Mouse (Mus musculus) MEL (cell line): ENCODE measurements around the gene Cdc14b.

Experiments used
- CTCF ChIP-seq, 3 experiments: IDR thresholded peaks in 2 of 3; conservative IDR thresholded peaks in 1 of 3; 2 replicates each; pipeline ENCODE4 v1.5.1; 2011 to 2012; ENCODE audit warnings: low read length in 3 of 3, low read depth in 2 of 3, mild to moderate bottlenecking in 2 of 3, improper control_type of control experiment in 1 of 3, inconsistent platforms in 1 of 3, mixed read lengths in 1 of 3, moderate library complexity in 1 of 3; ENCODE audit not compliant: control insufficient read depth in 1 of 3, insufficient read depth in 1 of 3, poor library complexity in 1 of 3, severe bottlenecking in 1 of 3
- GABPA ChIP-seq: IDR thresholded peaks from 2 replicates; pipeline ENCODE4 v1.6.1; 2012; ENCODE audit warnings: low read depth, mild to moderate bottlenecking, inconsistent platforms, low read length, improper control_type of control experiment, moderate library complexity
- POLR2A ChIP-seq, 2 experiments: IDR thresholded peaks; 2 replicates each; pipeline ENCODE4 v1.6.1; 2011 to 2012; ENCODE audit warnings: low read length in 2 of 2, mild to moderate bottlenecking in 2 of 2, control low read depth in 1 of 2, improper control_type of control experiment in 1 of 2, low read depth in 1 of 2, moderate library complexity in 1 of 2; ENCODE audit not compliant: control insufficient read depth in 1 of 2, insufficient read depth in 1 of 2, poor library complexity in 1 of 2
- POLR2AphosphoS5 ChIP-seq: IDR thresholded peaks from 2 replicates; pipeline ENCODE4 v1.6.1; 2012; ENCODE audit warnings: low read depth, borderline replicate concordance, mild to moderate bottlenecking, inconsistent platforms, low read length, moderate library complexity, mixed read lengths
- SIN3A ChIP-seq: IDR thresholded peaks from 2 replicates; pipeline ENCODE4 v1.6.1; 2012; ENCODE audit warnings: low read length, improper control_type of control experiment, inconsistent platforms
- ZC3H11A ChIP-seq: IDR thresholded peaks from 2 replicates; pipeline ENCODE4 v1.6.1; 2012; ENCODE audit warnings: low read depth, mild to moderate bottlenecking, inconsistent platforms, low read length, improper control_type of control experiment

DNA sequence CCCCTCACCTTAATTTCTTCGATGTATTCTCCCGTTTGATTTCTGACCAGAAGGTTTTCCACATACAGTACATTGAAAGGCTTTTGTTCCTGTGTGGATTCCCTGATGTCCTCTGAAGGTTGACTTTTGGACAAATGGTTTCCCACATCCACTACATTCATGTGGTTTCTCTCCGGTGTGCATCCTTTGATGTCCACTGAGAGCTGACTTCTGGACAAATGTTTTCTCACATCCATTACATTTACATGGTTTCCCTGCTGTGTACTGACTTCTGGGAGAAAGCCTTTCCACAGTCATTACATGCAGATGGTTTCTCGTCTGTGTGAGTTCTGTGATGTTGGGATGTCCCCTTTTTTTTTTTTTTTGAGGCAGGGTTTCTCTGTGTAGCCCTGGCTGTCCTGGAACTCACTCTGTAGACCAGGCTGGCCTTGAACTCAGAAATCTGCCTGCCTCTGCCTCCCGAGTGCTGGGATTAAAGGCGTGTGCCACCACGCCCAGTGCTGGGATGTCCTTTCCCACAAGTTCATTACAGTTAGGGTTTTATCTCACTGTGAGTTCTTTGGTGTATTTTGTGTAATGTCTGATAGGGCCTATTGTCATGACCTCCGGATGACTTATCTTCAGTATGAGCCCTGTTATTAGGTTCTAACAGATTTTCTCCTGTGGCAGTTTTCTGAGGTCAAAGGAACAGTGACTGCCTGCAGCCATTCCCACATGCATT is 47.6 kb upstream of the Cdc14b start:
- TF ChIP-seq POLR2A (IDR thresholded peaks at IDR 0.05; ENCODE audit: control insufficient read depth in 1 of 2, insufficient read depth in 1 of 2, low read depth in 1 of 2, low read length in 2 of 2, poor library complexity in 1 of 2) (no peak), SIN3A (no peak), ZC3H11A (no peak), CTCF (IDR thresholded peaks at IDR 0.05 in 2 of 3, conservative IDR thresholded peaks at IDR 0.05 in 1 of 3; ENCODE audit: control insufficient read depth in 1 of 3, insufficient read depth in 1 of 3, low read depth in 2 of 3, low read length in 3 of 3, poor library complexity in 1 of 3, severe bottlenecking in 1 of 3) (no peak), POLR2AphosphoS5 (no peak), GABPA (no peak)
